Mouse (Mus musculus): ENCODE measurements around the gene Emilin3. TPM values are rescaled to one million over a fixed set of nuclear protein-coding genes. Genes with fewer than 3 reads are reported as not detected.

Gene Emilin3
- polyA plus RNA-seq, 1 experiment, result 0.11 TPM

GRCm38 (mm10) chr2:160910633-160911032 is 1.5 kb downstream of the Emilin3 start:
- TF ChIP-seq CTCF (IDR thresholded peaks at IDR 0.05; ENCODE audit: borderline replicate concordance, control insufficient read depth, extremely low read depth, insufficient read depth, low read length, poor library complexity) (no peak), POLR2A (IDR thresholded peaks at IDR 0.05; ENCODE audit: control insufficient read depth, extremely low read depth, insufficient read depth, low read length, poor library complexity) (no peak)

GRCm38 (mm10) chr2:160908607-160909006 is 3.5 kb downstream of the Emilin3 start:
- TF ChIP-seq POLR2A (IDR thresholded peaks at IDR 0.05; ENCODE audit: control insufficient read depth, extremely low read depth, insufficient read depth, low read length, poor library complexity), result no peak
- no peak for TF ChIP-seq CTCF (IDR thresholded peaks at IDR 0.05; ENCODE audit: borderline replicate concordance, control insufficient read depth, extremely low read depth, insufficient read depth, low read length, poor library complexity)
- no peaks in the 10 kb centered on the region for H3K36me3 ChIP-seq (ENCODE audit: control insufficient read depth, insufficient read depth, low read length)
- no peak overlapping the region for H3K27ac ChIP-seq (ENCODE audit: control insufficient read depth, insufficient read depth, low read length)
- no peak overlapping the region for H3K4me3 ChIP-seq (ENCODE audit: control insufficient read depth, insufficient read depth, low read length)
- WGBS, result 70% methylated on average over 18 of the region's 18 CpGs
- DNase-seq, result no peak
- no peaks in the 10 kb centered on the region for H3K4me1 ChIP-seq (replicated peaks; ENCODE audit: control insufficient read depth, insufficient read depth, low read length)
- H3K27me3 ChIP-seq (ENCODE audit: control insufficient read depth, insufficient read depth, low read length), result peaks cover 11% of the 10 kb centered on the region

More at GRCm38 (mm10) chr2:160910633-160911032, 1.5 kb downstream of the Emilin3 start:
- Histone ChIP-seq H3K27me3 (ENCODE audit: control insufficient read depth, insufficient read depth, low read length) (peaks cover 11% of the 10 kb centered on the region), H3K4me1 (replicated peaks; ENCODE audit: control insufficient read depth, insufficient read depth, low read length) (no peaks in the 10 kb centered on the region), H3K36me3 (ENCODE audit: control insufficient read depth, insufficient read depth, low read length) (no peaks in the 10 kb centered on the region), H3K4me3 (ENCODE audit: control insufficient read depth, insufficient read depth, low read length) (no peak overlapping the region), H3K27ac (ENCODE audit: control insufficient read depth, insufficient read depth, low read length) (no peak overlapping the region)
- 87% methylated on average over 5 of the region's 5 CpGs for WGBS
- DNase-seq, result no peak

GRCm38 (mm10) chr2:160906101-160906500 is 6.0 kb downstream of the Emilin3 start:
- no peak for TF ChIP-seq POLR2A (IDR thresholded peaks at IDR 0.05; ENCODE audit: control insufficient read depth, extremely low read depth, insufficient read depth, low read length, poor library complexity)
- TF ChIP-seq CTCF (IDR thresholded peaks at IDR 0.05; ENCODE audit: borderline replicate concordance, control insufficient read depth, extremely low read depth, insufficient read depth, low read length, poor library complexity), result no peak
- Histone ChIP-seq H3K36me3 (ENCODE audit: control insufficient read depth, insufficient read depth, low read length) (no peaks in the 10 kb centered on the region), H3K4me3 (ENCODE audit: control insufficient read depth, insufficient read depth, low read length) (no peak overlapping the region), H3K4me1 (replicated peaks; ENCODE audit: control insufficient read depth, insufficient read depth, low read length) (no peaks in the 10 kb centered on the region), H3K27ac (ENCODE audit: control insufficient read depth, insufficient read depth, low read length) (no peak overlapping the region), H3K27me3 (ENCODE audit: control insufficient read depth, insufficient read depth, low read length) (peaks cover 2% of the 10 kb centered on the region; the same call in 1 of the 2 replicates)
- no peak for DNase-seq
- WGBS, result 87% methylated on average over 5 of the region's 5 CpGs

GRCm38 (mm10) chr2:160905301-160905700 is 6.8 kb downstream of the Emilin3 start:
- no peak for DNase-seq
- H3K4me1 ChIP-seq (replicated peaks; ENCODE audit: control insufficient read depth, insufficient read depth, low read length), result no peaks in the 10 kb centered on the region
- no peak for TF ChIP-seq POLR2A (IDR thresholded peaks at IDR 0.05; ENCODE audit: control insufficient read depth, extremely low read depth, insufficient read depth, low read length, poor library complexity)
- TF ChIP-seq CTCF (IDR thresholded peaks at IDR 0.05; ENCODE audit: borderline replicate concordance, control insufficient read depth, extremely low read depth, insufficient read depth, low read length, poor library complexity), result no peak
- no peak overlapping the region for H3K4me3 ChIP-seq (ENCODE audit: control insufficient read depth, insufficient read depth, low read length)
- H3K27me3 ChIP-seq (ENCODE audit: control insufficient read depth, insufficient read depth, low read length), result no peaks in the 10 kb centered on the region
- no peaks in the 10 kb centered on the region for H3K36me3 ChIP-seq (ENCODE audit: control insufficient read depth, insufficient read depth, low read length)
- no peak overlapping the region for H3K27ac ChIP-seq (ENCODE audit: control insufficient read depth, insufficient read depth, low read length)
- WGBS, result 97% methylated on average over 12 of the region's 12 CpGs

GRCm38 (mm10) chr2:160901656-160902412 is 10.3 kb downstream of the Emilin3 start:
- H3K27ac ChIP-seq (ENCODE audit: control insufficient read depth, insufficient read depth, low read length), result no peak overlapping the region
- DNase-seq, result no peak
- no peaks in the 10 kb centered on the region for H3K36me3 ChIP-seq (ENCODE audit: control insufficient read depth, insufficient read depth, low read length)
- TF ChIP-seq POLR2A (IDR thresholded peaks at IDR 0.05; ENCODE audit: control insufficient read depth, extremely low read depth, insufficient read depth, low read length, poor library complexity), result no peak
- no peak for TF ChIP-seq CTCF (IDR thresholded peaks at IDR 0.05; ENCODE audit: borderline replicate concordance, control insufficient read depth, extremely low read depth, insufficient read depth, low read length, poor library complexity)
- no peak overlapping the region for H3K4me3 ChIP-seq (ENCODE audit: control insufficient read depth, insufficient read depth, low read length)
- no peaks in the 10 kb centered on the region for H3K4me1 ChIP-seq (replicated peaks; ENCODE audit: control insufficient read depth, insufficient read depth, low read length)
- 57% methylated on average over 7 of the region's 7 CpGs for WGBS
- no peaks in the 10 kb centered on the region for H3K27me3 ChIP-seq (ENCODE audit: control insufficient read depth, insufficient read depth, low read length)

- Histone ChIP-seq H3K4me3 (ENCODE audit: control insufficient read depth, insufficient read depth, low read length) (no peak overlapping the region), H3K4me1 (replicated peaks; ENCODE audit: control insufficient read depth, insufficient read depth, low read length) (peaks cover 12% of the 10 kb centered on the region), H3K27ac (ENCODE audit: control insufficient read depth, insufficient read depth, low read length) (no peak overlapping the region), H3K27me3 (ENCODE audit: control insufficient read depth, insufficient read depth, low read length) (no peaks in the 10 kb centered on the region), H3K36me3 (ENCODE audit: control insufficient read depth, insufficient read depth, low read length) (no peaks in the 10 kb centered on the region)
- TF ChIP-seq POLR2A (IDR thresholded peaks at IDR 0.05; ENCODE audit: control insufficient read depth, extremely low read depth, insufficient read depth, low read length, poor library complexity) (no peak), CTCF (IDR thresholded peaks at IDR 0.05; ENCODE audit: borderline replicate concordance, control insufficient read depth, extremely low read depth, insufficient read depth, low read length, poor library complexity) (no peak)
- no peak for DNase-seq
- WGBS, result 90% methylated on average over 9 of the region's 9 CpGs
Observed at GRCm38 (mm10) chr2:160891697-160892096, 20.4 kb downstream of the Emilin3 start.

All from thymus, adult 2 months (tissue).